Mouse (Mus musculus) erythroid progenitor cell, adult 5-6 weeks (primary cell): Measurements from ENCODE around the gene Olfr1086. TPM values are rescaled to one million over a fixed set of nuclear protein-coding genes. Genes with fewer than 3 reads are reported as not detected.
"Not testable (repeated sequence)": the region's sequence is repeated elsewhere in the genome, so short reads cannot be mapped to it uniquely, and the experiment has no call there.

ENCODE experiments used
- ATAC-seq: replicated peaks from 2 replicates; pipeline ENCODE4 v1.8.0; 2016; ENCODE audit warnings: moderate number of reproducible peaks, mild to moderate bottlenecking, moderate TSS enrichment, inconsistent platforms; ENCODE audit not compliant: poor library complexity, low FRiP score, severe bottlenecking
- total RNA-seq, 2 experiments: library from RNA; stranded (forward) in 1 of 2; stranded (reverse) in 1 of 2; fragments of 150-400 nt in 1 of 2; fragments of 186-747, 209-891 nt in 1 of 2; gene quantifications; 2 replicates each; pipeline versions ENCODE4 v1.2.3 to v1.2.4; 2015 to 2017; ENCODE audit warnings: low replicate concordance in 2 of 2

The Olfr1086 gene
- total RNA-seq (2015; ENCODE audit: low replicate concordance) (not detected in 2 replicates), total RNA-seq (2017; ENCODE audit: low replicate concordance) (not detected in 2 replicates)

DNA sequence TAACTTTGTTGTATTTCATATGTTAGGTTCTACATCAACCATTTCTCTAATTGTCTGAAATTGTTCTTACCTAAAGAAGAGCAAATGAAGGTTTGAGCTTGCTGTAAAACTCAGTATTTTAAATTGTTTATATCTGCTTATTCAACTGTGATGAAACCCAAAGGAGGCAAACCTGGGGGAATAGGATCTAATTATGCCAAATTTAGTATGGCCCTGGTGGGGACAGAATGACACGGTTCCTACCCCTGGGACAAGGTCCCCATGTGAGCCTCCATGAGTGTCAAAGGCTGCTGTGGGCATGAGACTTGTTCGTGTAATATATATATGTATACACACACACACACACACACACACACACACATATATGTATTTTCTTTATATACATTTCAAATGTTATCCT is at the start of gene Olfr1086:
Gene Olfr1086 (minus strand): TSS at position 101 of the 400 bp plus-strand sequence.
- no peak for ATAC-seq

DNA sequence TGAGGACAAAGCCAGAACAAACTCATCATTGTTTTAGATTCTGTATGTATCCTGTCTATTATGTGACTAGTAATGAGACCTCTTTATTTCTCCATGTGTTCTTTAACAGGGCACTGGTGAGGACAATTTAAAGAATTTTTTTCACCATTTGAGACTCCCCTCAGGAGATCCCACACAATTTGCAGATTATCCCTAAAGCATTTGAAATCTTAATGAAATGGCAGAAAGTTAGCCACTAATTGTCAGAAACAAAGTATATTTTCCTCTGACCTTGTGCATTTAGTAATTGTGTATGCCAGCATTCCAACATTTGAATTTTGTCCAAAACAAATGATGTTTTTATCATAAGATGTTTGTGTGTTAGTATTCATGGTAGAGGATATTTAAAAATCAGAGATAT is 18.4 kb upstream of the Olfr1086 start, which contains the start of gene Olfr1087:
Gene Olfr1087 (minus strand): TSS at position 101 of the 400 bp plus-strand sequence.
- no peak for ATAC-seq

DNA sequence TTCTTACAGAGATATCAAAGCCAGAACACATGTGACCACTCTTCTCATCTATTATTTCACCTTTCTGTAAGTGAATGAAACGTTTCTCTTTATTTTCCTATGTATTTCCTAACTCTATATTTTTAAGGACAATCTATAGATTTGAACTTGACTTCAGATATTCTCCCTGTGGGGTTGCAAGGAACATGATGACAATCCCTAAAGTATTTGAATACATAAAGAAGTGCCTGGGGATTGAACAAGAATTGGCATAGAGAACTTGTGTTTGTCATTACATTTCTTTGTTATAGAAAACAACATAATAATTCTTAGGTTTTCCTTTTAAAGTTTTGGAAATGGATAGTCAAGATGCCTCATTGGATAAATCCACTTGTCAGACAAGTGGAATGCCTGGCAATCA is 18.0 kb downstream of the Olfr1086 start, which contains the start of gene Olfr1085:
Gene Olfr1085 (minus strand): TSS at position 101 of the 400 bp plus-strand sequence.
- no peak for ATAC-seq

DNA sequence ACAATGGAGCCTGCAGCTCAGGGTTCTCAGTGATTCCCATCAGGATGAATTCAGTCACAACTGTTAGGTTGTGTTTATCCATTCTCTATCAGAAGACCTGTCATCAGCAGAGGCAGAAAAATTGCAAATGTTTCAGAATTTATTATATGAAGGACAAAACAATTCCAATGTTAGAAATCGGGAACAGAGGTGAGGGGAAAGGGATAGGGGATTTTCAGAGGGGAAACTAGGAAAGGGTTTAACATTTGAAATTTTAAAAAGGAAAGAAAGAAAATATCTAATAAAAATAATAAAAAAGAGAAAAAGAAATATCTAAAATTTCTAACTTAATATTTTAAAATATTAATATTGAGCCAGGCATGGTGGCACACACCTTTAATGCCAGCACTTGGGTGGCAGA is 40.3 kb downstream of the Olfr1086 start, which contains the start of gene Olfr1084:
Gene Olfr1084 (minus strand): TSS at position 101 of the 400 bp plus-strand sequence.
- ATAC-seq = not testable (repeated sequence)

Other genes starting within 250 kb of the Olfr1086 start
- gene Olfr1065, start 229.5 kb downstream of the Olfr1086 start, total RNA-seq (2015; ENCODE audit: low replicate concordance) = not detected in 2 replicates
- not detected in 2 replicates for gene Olfr1065, start 229.5 kb downstream of the Olfr1086 start, total RNA-seq (2017; ENCODE audit: low replicate concordance)
- not detected in 2 replicates for gene Olfr1066, start 223.8 kb downstream of the Olfr1086 start, total RNA-seq (2015; ENCODE audit: low replicate concordance)
- not detected in 2 replicates for gene Olfr1066, start 223.8 kb downstream of the Olfr1086 start, total RNA-seq (2017; ENCODE audit: low replicate concordance)
- not detected in 2 replicates for gene Olfr228, start 192.7 kb downstream of the Olfr1086 start, total RNA-seq (2015; ENCODE audit: low replicate concordance)
- gene Olfr228, start 192.7 kb downstream of the Olfr1086 start, total RNA-seq (2017; ENCODE audit: low replicate concordance) = not detected in 2 replicates
- not detected in 2 replicates for gene Olfr1076, start 171.6 kb downstream of the Olfr1086 start, total RNA-seq (2015; ENCODE audit: low replicate concordance)
- gene Olfr1076, start 171.6 kb downstream of the Olfr1086 start, total RNA-seq (2017; ENCODE audit: low replicate concordance) = not detected in 2 replicates
- not detected in 2 replicates for gene Olfr1079, start 137.6 kb downstream of the Olfr1086 start, total RNA-seq (2015; ENCODE audit: low replicate concordance)
- not detected in 2 replicates for gene Olfr1079, start 137.6 kb downstream of the Olfr1086 start, total RNA-seq (2017; ENCODE audit: low replicate concordance)
- gene Olfr1080, start 121.9 kb downstream of the Olfr1086 start, total RNA-seq (2015; ENCODE audit: low replicate concordance) = not detected in 2 replicates
- not detected in 2 replicates for gene Olfr1080, start 121.9 kb downstream of the Olfr1086 start, total RNA-seq (2017; ENCODE audit: low replicate concordance)
- not detected in 2 replicates for gene Olfr1082, start 81.1 kb downstream of the Olfr1086 start, total RNA-seq (2015; ENCODE audit: low replicate concordance)
- not detected in 2 replicates for gene Olfr1082, start 81.1 kb downstream of the Olfr1086 start, total RNA-seq (2017; ENCODE audit: low replicate concordance)
- gene Olfr1084, start 40.4 kb downstream of the Olfr1086 start, total RNA-seq (2015; ENCODE audit: low replicate concordance) = not detected in 2 replicates
- not detected in 2 replicates for gene Olfr1084, start 40.4 kb downstream of the Olfr1086 start, total RNA-seq (2017; ENCODE audit: low replicate concordance)
- gene Olfr1085, start 18.1 kb downstream of the Olfr1086 start, total RNA-seq (2015; ENCODE audit: low replicate concordance) = not detected in 2 replicates
- not detected in 2 replicates for gene Olfr1085, start 18.1 kb downstream of the Olfr1086 start, total RNA-seq (2017; ENCODE audit: low replicate concordance)
- gene Olfr1087, start 18.3 kb upstream of the Olfr1086 start, total RNA-seq (2015; ENCODE audit: low replicate concordance) = not detected in 2 replicates
- not detected in 2 replicates for gene Olfr1087, start 18.3 kb upstream of the Olfr1086 start, total RNA-seq (2017; ENCODE audit: low replicate concordance)
- not detected in 2 replicates for gene Olfr1089, start 53.6 kb upstream of the Olfr1086 start, total RNA-seq (2015; ENCODE audit: low replicate concordance)
- not detected in 2 replicates for gene Olfr1089, start 53.6 kb upstream of the Olfr1086 start, total RNA-seq (2017; ENCODE audit: low replicate concordance)
- gene Olfr1090, start 78.9 kb upstream of the Olfr1086 start, total RNA-seq (2015; ENCODE audit: low replicate concordance) = not detected in 2 replicates
- gene Olfr1090, start 78.9 kb upstream of the Olfr1086 start, total RNA-seq (2017; ENCODE audit: low replicate concordance) = not detected in 2 replicates
- not detected in 2 replicates for gene Olfr1093, start 102.4 kb upstream of the Olfr1086 start, total RNA-seq (2015; ENCODE audit: low replicate concordance)
- gene Olfr1093, start 102.4 kb upstream of the Olfr1086 start, total RNA-seq (2017; ENCODE audit: low replicate concordance) = not detected in 2 replicates
- not detected in 2 replicates for gene Olfr141, start 129.9 kb upstream of the Olfr1086 start, total RNA-seq (2015; ENCODE audit: low replicate concordance)
- not detected in 2 replicates for gene Olfr141, start 129.9 kb upstream of the Olfr1086 start, total RNA-seq (2017; ENCODE audit: low replicate concordance)
- not detected in 2 replicates for gene Olfr1094, start 144.6 kb upstream of the Olfr1086 start, total RNA-seq (2015; ENCODE audit: low replicate concordance)
- gene Olfr1094, start 144.6 kb upstream of the Olfr1086 start, total RNA-seq (2017; ENCODE audit: low replicate concordance) = not detected in 2 replicates
- gene Olfr1095, start 171.6 kb upstream of the Olfr1086 start, total RNA-seq (2015; ENCODE audit: low replicate concordance) = not detected in 2 replicates
- not detected in 2 replicates for gene Olfr1095, start 171.6 kb upstream of the Olfr1086 start, total RNA-seq (2017; ENCODE audit: low replicate concordance)
- not detected in 2 replicates for gene Gm13723, start 194.7 kb upstream of the Olfr1086 start, total RNA-seq (2015; ENCODE audit: low replicate concordance)
- gene Gm13723, start 194.7 kb upstream of the Olfr1086 start, total RNA-seq (2017; ENCODE audit: low replicate concordance) = not detected in 2 replicates
- not detected in 2 replicates for gene Olfr1097, start 212.1 kb upstream of the Olfr1086 start, total RNA-seq (2015; ENCODE audit: low replicate concordance)
- not detected in 2 replicates for gene Olfr1097, start 212.1 kb upstream of the Olfr1086 start, total RNA-seq (2017; ENCODE audit: low replicate concordance)
- not detected in 2 replicates for gene Olfr1098, start 244.5 kb upstream of the Olfr1086 start, total RNA-seq (2015; ENCODE audit: low replicate concordance)
- not detected in 2 replicates for gene Olfr1098, start 244.5 kb upstream of the Olfr1086 start, total RNA-seq (2017; ENCODE audit: low replicate concordance)